Mouse (Mus musculus): ENCODE results near the gene Tbc1d30.
"Not testable (repeated sequence)": the region's sequence is repeated elsewhere in the genome, so short reads cannot be mapped to it uniquely, and the experiment has no call there.

The Tbc1d30 gene

GRCm38 (mm10) chr10:121364801-121365564 lies 13.9 kb upstream of the Tbc1d30 start, which contains the start of gene Gns:
Gns (plus strand) TSS chr10:121365090.
- peak; percentile 82 for DNase-seq

- peak; percentile 49 for DNase-seq
Measured at GRCm38 (mm10) chr10:121364306-121364705, 13.2 kb upstream of the Tbc1d30 start.

GRCm38 (mm10) chr10:121363201-121363600 lies 12.1 kb upstream of the Tbc1d30 start:
- no peak for DNase-seq

GRCm38 (mm10) chr10:121360358-121360757 lies 9.3 kb upstream of the Tbc1d30 start:
- no peak for DNase-seq

GRCm38 (mm10) chr10:121351692-121352290 lies 713 bp upstream of the Tbc1d30 start:
- no peak for DNase-seq

GRCm38 (mm10) chr10:121350357-121351065 lies 567 bp downstream of the Tbc1d30 start:
- no peak for DNase-seq

- no peak for DNase-seq
Measured at GRCm38 (mm10) chr10:121349244-121349643, 1.8 kb downstream of the Tbc1d30 start.

- no peak for DNase-seq
Measured at GRCm38 (mm10) chr10:121343867-121344266, 7.2 kb downstream of the Tbc1d30 start.

GRCm38 (mm10) chr10:121342260-121342659 lies 8.8 kb downstream of the Tbc1d30 start:
- no peak for DNase-seq

GRCm38 (mm10) chr10:121340754-121341593 lies 10.1 kb downstream of the Tbc1d30 start:
- no peak for DNase-seq

- DNase-seq, result not testable (repeated sequence)
Measured at GRCm38 (mm10) chr10:121336536-121336935, 14.5 kb downstream of the Tbc1d30 start.

- DNase-seq, result peak; percentile 43
Measured at GRCm38 (mm10) chr10:121334576-121334975, 16.5 kb downstream of the Tbc1d30 start.

GRCm38 (mm10) chr10:121330940-121331339 lies 20.1 kb downstream of the Tbc1d30 start:
- DNase-seq, result peak; percentile 40

GRCm38 (mm10) chr10:121329586-121329985 lies 21.5 kb downstream of the Tbc1d30 start:
- DNase-seq, result no peak

GRCm38 (mm10) chr10:121326167-121326566 lies 24.9 kb downstream of the Tbc1d30 start:
- no peak for DNase-seq

- DNase-seq, result no peak
Measured at GRCm38 (mm10) chr10:121323493-121323892, 27.6 kb downstream of the Tbc1d30 start.

- DNase-seq, result no peak
Measured at GRCm38 (mm10) chr10:121318397-121318950, 32.6 kb downstream of the Tbc1d30 start.

GRCm38 (mm10) chr10:121316361-121316760 lies 34.7 kb downstream of the Tbc1d30 start:
- DNase-seq, result no peak

- DNase-seq, result no peak
Measured at GRCm38 (mm10) chr10:121315321-121316283, 35.5 kb downstream of the Tbc1d30 start.

GRCm38 (mm10) chr10:121314186-121314585 lies 36.9 kb downstream of the Tbc1d30 start:
- DNase-seq, result no peak

- no peak for DNase-seq
Measured at GRCm38 (mm10) chr10:121313049-121313448, 38.0 kb downstream of the Tbc1d30 start.

All from cerebellum, adult 11-12 months (tissue).